Comparison of ENCODE assay signal across 8 mouse cellular contexts in genomic region chr7:25627431-25628322, GRCm38 (mm10). TPM values are rescaled to one million over a fixed set of nuclear protein-coding genes. Genes with fewer than 3 reads are reported as not detected.
DNase-seq lines count a peak whose midpoint lies in the region; ATAC-seq and TF ChIP-seq lines count a peak whose summit lies in the region.

No protein-coding gene starts in this region.

- intact Hi-C loops in gastrocnemius, postnatal 14 days (cut with DNase I; ENCODE audit: low total_unique reads) = no loop called here
- intact Hi-C loops in left cerebral cortex, postnatal 14 days (cut with DNase I) = no loop called here

- H3K4me3 ChIP-seq in MEL (ENCODE audit: control insufficient read depth in 1 of 2, insufficient read depth in 1 of 2, low read depth in 2 of 2, low read length in 2 of 2) = peak overlapping the region; percentile 60 to 80
- H3K4me3 ChIP-seq in intestine, embryonic 15.5 days (replicated peaks) = peak overlapping the region; percentile 48
- H3K4me3 ChIP-seq in liver, postnatal 0 days (ENCODE audit: low read depth, low read length) = peak overlapping the region; percentile 50
- H3K4me3 ChIP-seq in neural tube, embryonic 14.5 days (ENCODE audit: low read depth, low read length) = peak overlapping the region; percentile 15

- H3K27me3 ChIP-seq in MEL (ENCODE audit: control insufficient read depth in 1 of 2, insufficient read depth in 2 of 2, low read length in 2 of 2) = no peaks in the 10 kb centered on the region
- H3K27me3 ChIP-seq in intestine, embryonic 15.5 days (replicated peaks) = no peaks in the 10 kb centered on the region
- no peaks in the 10 kb centered on the region for H3K27me3 ChIP-seq in liver, postnatal 0 days (ENCODE audit: insufficient read depth, low read length)
- H3K27me3 ChIP-seq in neural tube, embryonic 14.5 days (ENCODE audit: control insufficient read depth, insufficient read depth, low read length) = 0 out of 2 replicates have a peak, but pooled peaks cover 3% of the 10 kb centered on the region

- TF ChIP-seq POLR2A in MEL (IDR thresholded peaks at IDR 0.05; ENCODE audit: control insufficient read depth in 1 of 2, insufficient read depth in 1 of 2, low read depth in 1 of 2, low read length in 2 of 2, poor library complexity in 1 of 2) = 0 out of 4 replicates have a peak, but pooled peaks of 1 of the 2 experiments have one; percentile 24

- peak; percentile 91 for ATAC-seq in intestine, embryonic 15.5 days
- ATAC-seq in liver, postnatal 0 days = peak; percentile 43
- peak; percentile 29; the same call in 1 of the 2 replicates for ATAC-seq in neural tube, embryonic 14.5 days (ENCODE audit: low read depth)

- DNase-seq in MEL (ENCODE audit: low read depth, low spot score) = peak; percentile 72
- peak; percentile 40 for DNase-seq in c-Kit-positive CD71-positive TER-119-negative erythroid progenitor cells, embryonic 14.5 days (ENCODE audit: low read depth)
- DNase-seq in gastrocnemius, postnatal 14 days = peak; percentile 81
- peak; percentile 75 for DNase-seq in liver, postnatal 0 days
- DNase-seq in urinary bladder, postnatal 10 days (ENCODE audit: low spot score) = peak; percentile 46
- no peak for DNase-seq in left cerebral cortex, postnatal 14 days (ENCODE audit: low spot score in 2 of 2)

- H3K4me1 ChIP-seq in MEL (ENCODE audit: control insufficient read depth in 1 of 2, insufficient read depth in 2 of 2, low read length in 2 of 2) = peaks cover 0 to 14% of the 10 kb centered on the region in 2 experiments; a peak in 3 of 4 replicates
- H3K4me1 ChIP-seq in intestine, embryonic 15.5 days (replicated peaks) = peaks cover 25% of the 10 kb centered on the region
- H3K4me1 ChIP-seq in liver, postnatal 0 days (ENCODE audit: insufficient read depth) = peaks cover 28% of the 10 kb centered on the region
- H3K4me1 ChIP-seq in neural tube, embryonic 14.5 days (ENCODE audit: control insufficient read depth, insufficient read depth, low read length) = peaks cover 11% of the 10 kb centered on the region

- H3K9ac ChIP-seq in MEL (ENCODE audit: control insufficient read depth, low read depth, low read length, poor library complexity, severe bottlenecking) = peak overlapping the region; percentile 78
- H3K9ac ChIP-seq in intestine, embryonic 15.5 days = peak overlapping the region; percentile 57
- H3K9ac ChIP-seq in liver, postnatal 0 days (replicated peaks) = peak overlapping the region; percentile 70
- peak overlapping the region; percentile 39 for H3K9ac ChIP-seq in neural tube, embryonic 14.5 days (replicated peaks; ENCODE audit: low read depth, low read length)

- no peak for TF ChIP-seq EP300 in MEL (IDR thresholded peaks at IDR 0.05; ENCODE audit: low read depth in 1 of 2, low read length in 2 of 2)
- no peak for TF ChIP-seq EP300 in liver, postnatal 0 days (IDR thresholded peaks at IDR 0.05; ENCODE audit: low read depth)

- 0 out of 4 replicates have a peak, but pooled peaks cover 0 to 2% of the 10 kb centered on the region in 2 experiments for H3K36me3 ChIP-seq in MEL (ENCODE audit: control insufficient read depth in 1 of 2, insufficient read depth in 2 of 2, low read length in 2 of 2)
- H3K36me3 ChIP-seq in intestine, embryonic 15.5 days = peaks cover 16% of the 10 kb centered on the region; the same call in 1 of the 2 replicates
- peaks cover 45% of the 10 kb centered on the region for H3K36me3 ChIP-seq in liver, postnatal 0 days (replicated peaks; ENCODE audit: insufficient read depth, low read length)
- peaks cover 25% of the 10 kb centered on the region for H3K36me3 ChIP-seq in neural tube, embryonic 14.5 days (ENCODE audit: control insufficient read depth, insufficient read depth, low read length)

- H3K27ac ChIP-seq in MEL (ENCODE audit: control insufficient read depth, low read depth, low read length) = no peak overlapping the region; the same call in 1 of the 2 replicates
- H3K27ac ChIP-seq in intestine, embryonic 15.5 days = peak overlapping the region; percentile 60
- H3K27ac ChIP-seq in liver, postnatal 0 days (ENCODE audit: low read depth) = peak overlapping the region; percentile 41
- no peak overlapping the region for H3K27ac ChIP-seq in neural tube, embryonic 14.5 days (ENCODE audit: low read depth, low read length)

- 15% methylated on average over 37 of the region's 38 CpGs for WGBS in intestine, embryonic 15.5 days
- 19% methylated on average over 33 of the region's 38 CpGs for WGBS in liver, postnatal 0 days (ENCODE audit: insufficient replicate concordance)
- 18% methylated on average over 38 of the region's 38 CpGs for WGBS in neural tube, embryonic 14.5 days

- H3K9me3 ChIP-seq in MEL (replicated peaks; ENCODE audit: insufficient read depth, low read length) = no peaks in the 10 kb centered on the region
- H3K9me3 ChIP-seq in intestine, embryonic 15.5 days = no peaks in the 10 kb centered on the region
- H3K9me3 ChIP-seq in liver, postnatal 0 days (ENCODE audit: low read length) = no peaks in the 10 kb centered on the region
- no peaks in the 10 kb centered on the region for H3K9me3 ChIP-seq in neural tube, embryonic 14.5 days (ENCODE audit: control insufficient read depth, low read length)

- H3K79me2 ChIP-seq in MEL (ENCODE audit: control insufficient read depth, insufficient read depth, low read length, poor library complexity) = no peaks in the 10 kb centered on the region; the same call in 1 of the 2 replicates

- no peak for TF ChIP-seq RAD21 in MEL (IDR thresholded peaks at IDR 0.05; ENCODE audit: low read depth, low read length)

- TF ChIP-seq CTCF in MEL (IDR thresholded peaks at IDR 0.05 in 2 of 3, conservative IDR thresholded peaks at IDR 0.05 in 1 of 3; ENCODE audit: control insufficient read depth in 1 of 3, insufficient read depth in 1 of 3, low read depth in 2 of 3, low read length in 3 of 3, poor library complexity in 1 of 3, severe bottlenecking in 1 of 3) = no peak
- TF ChIP-seq CTCF in liver, postnatal 0 days (IDR thresholded peaks at IDR 0.05; ENCODE audit: low read depth) = no peak

- H3K4me2 ChIP-seq in intestine, embryonic 15.5 days (replicated peaks) = peak overlapping the region; percentile 84
- peak overlapping the region; percentile 76 for H3K4me2 ChIP-seq in liver, postnatal 0 days (ENCODE audit: low read depth, low read length)
- peak overlapping the region; percentile 43 for H3K4me2 ChIP-seq in neural tube, embryonic 14.5 days (ENCODE audit: low read depth, low read length)

TF ChIP-seq in MEL, 35 proteins besides CTCF, POLR2A, EP300 and RAD21 (continues in another document):
- 0 out of 2 replicates have a peak, but pooled peaks have one; percentile 44 for TF ChIP-seq MAZ (IDR thresholded peaks at IDR 0.05; ENCODE audit: low read depth, low read length)

RNA-seq across cellular contexts. Expression of gene B3gnt8, which starts 1.2 kb away (rescaled TPM):
- total RNA-seq in MEL (2012; rRNA removed) = 0.46 TPM in 2 replicates
- 1 to 10 TPM in 1 of 2 experiments, not detected in 1; 1.6 TPM for polyA plus RNA-seq in MEL (2012; ENCODE audit: insufficient read depth in 1 of 2, insufficient read length in 2 of 2, low read depth in 1 of 2, low replicate concordance in 2 of 2, missing spikeins in 1 of 2)
- total RNA-seq in gastrocnemius, postnatal 14 days (2021) = 1 to 10 TPM; 2.2 to 2.4 TPM
- 7.1 and 8.6 TPM in 2 replicates for polyA plus RNA-seq in intestine, embryonic 15.5 days (2015; fragmentation: Nextera tagmentation; extraction: Ambion mirVana)
- 3.7 and 4.1 TPM in 2 replicates for polyA plus RNA-seq in liver, postnatal 0 days (2015; fragmentation: Nextera tagmentation; extraction: Ambion mirVana)
- polyA plus RNA-seq in neural tube, embryonic 14.5 days (2014; fragmentation: Nextera tagmentation; extraction: Ambion mirVana) = 0.19 and 2.1 TPM in 2 replicates
- total RNA-seq in left cerebral cortex, postnatal 14 days (2021) = 1 to 10 TPM in 1 of 2 experiments, under 1 TPM in 1; 0.91 to 1.0 TPM

RNA-seq across cellular contexts. Expression of gene Dmac2, which starts 8.5 kb away (rescaled TPM):
- 12.4 and 14.8 TPM in 2 replicates for total RNA-seq in MEL (2012; rRNA removed)
- 10 to 100 TPM in 1 of 2 experiments, not detected in 1; 32.8 TPM for polyA plus RNA-seq in MEL (2012; ENCODE audit: insufficient read depth in 1 of 2, insufficient read length in 2 of 2, low read depth in 1 of 2, low replicate concordance in 2 of 2, missing spikeins in 1 of 2)
- total RNA-seq in gastrocnemius, postnatal 14 days (2021) = 10 to 100 TPM; 24.2 to 31.3 TPM
- 38.4 and 43.4 TPM in 2 replicates for polyA plus RNA-seq in intestine, embryonic 15.5 days (2015; fragmentation: Nextera tagmentation; extraction: Ambion mirVana)
- polyA plus RNA-seq in liver, postnatal 0 days (2015; fragmentation: Nextera tagmentation; extraction: Ambion mirVana) = 12.2 and 13.7 TPM in 2 replicates
- 44.5 and 48.7 TPM in 2 replicates for polyA plus RNA-seq in neural tube, embryonic 14.5 days (2014; fragmentation: Nextera tagmentation; extraction: Ambion mirVana)
- 10 to 100 TPM; 35.7 to 39.6 TPM for total RNA-seq in left cerebral cortex, postnatal 14 days (2021)

RNA-seq across cellular contexts. Expression of gene Erich4, which starts 12.0 kb away (rescaled TPM):
- not detected in 2 replicates for total RNA-seq in MEL (2012; rRNA removed)
- not detected for polyA plus RNA-seq in MEL (2012; ENCODE audit: insufficient read depth in 1 of 2, insufficient read length in 2 of 2, low read depth in 1 of 2, low replicate concordance in 2 of 2, missing spikeins in 1 of 2)
- total RNA-seq in gastrocnemius, postnatal 14 days (2021) = not detected
- polyA plus RNA-seq in intestine, embryonic 15.5 days (2015; fragmentation: Nextera tagmentation; extraction: Ambion mirVana) = 13.3 and 19.0 TPM in 2 replicates
- 0.20 TPM in 1 of 2 replicates, not detected in the other for polyA plus RNA-seq in liver, postnatal 0 days (2015; fragmentation: Nextera tagmentation; extraction: Ambion mirVana)
- polyA plus RNA-seq in neural tube, embryonic 14.5 days (2014; fragmentation: Nextera tagmentation; extraction: Ambion mirVana) = not detected in 2 replicates
- total RNA-seq in left cerebral cortex, postnatal 14 days (2021) = not detected

RNA-seq across cellular contexts. Expression of gene Bckdha, which starts 31.1 kb away (rescaled TPM):
- 21.4 and 27.0 TPM in 2 replicates for total RNA-seq in MEL (2012; rRNA removed)
- 10 to 100 TPM in 1 of 2 experiments, not detected in 1; 33.1 TPM for polyA plus RNA-seq in MEL (2012; ENCODE audit: insufficient read depth in 1 of 2, insufficient read length in 2 of 2, low read depth in 1 of 2, low replicate concordance in 2 of 2, missing spikeins in 1 of 2)
- total RNA-seq in gastrocnemius, postnatal 14 days (2021) = 10 to 100 TPM; 58.0 to 78.3 TPM
- 44.7 and 49.2 TPM in 2 replicates for polyA plus RNA-seq in intestine, embryonic 15.5 days (2015; fragmentation: Nextera tagmentation; extraction: Ambion mirVana)
- 106 and 123 TPM in 2 replicates for polyA plus RNA-seq in liver, postnatal 0 days (2015; fragmentation: Nextera tagmentation; extraction: Ambion mirVana)
- polyA plus RNA-seq in neural tube, embryonic 14.5 days (2014; fragmentation: Nextera tagmentation; extraction: Ambion mirVana) = 37.6 and 39.2 TPM in 2 replicates
- total RNA-seq in left cerebral cortex, postnatal 14 days (2021) = 10 to 100 TPM; 32.0 to 32.7 TPM

RNA-seq across cellular contexts. Expression of gene Exosc5, which starts 31.3 kb away (rescaled TPM):
- 106 and 109 TPM in 2 replicates for total RNA-seq in MEL (2012; rRNA removed)
- 100 to 1,000 TPM in 1 of 2 experiments, not detected in 1; 134 TPM for polyA plus RNA-seq in MEL (2012; ENCODE audit: insufficient read depth in 1 of 2, insufficient read length in 2 of 2, low read depth in 1 of 2, low replicate concordance in 2 of 2, missing spikeins in 1 of 2)
- total RNA-seq in gastrocnemius, postnatal 14 days (2021) = 10 to 100 TPM; 21.3 to 21.6 TPM
- polyA plus RNA-seq in intestine, embryonic 15.5 days (2015; fragmentation: Nextera tagmentation; extraction: Ambion mirVana) = 80.5 and 87.7 TPM in 2 replicates
- polyA plus RNA-seq in liver, postnatal 0 days (2015; fragmentation: Nextera tagmentation; extraction: Ambion mirVana) = 44.5 and 49.2 TPM in 2 replicates
- polyA plus RNA-seq in neural tube, embryonic 14.5 days (2014; fragmentation: Nextera tagmentation; extraction: Ambion mirVana) = 38.1 and 40.2 TPM in 2 replicates
- 10 to 100 TPM; 22.6 to 23.9 TPM for total RNA-seq in left cerebral cortex, postnatal 14 days (2021)

Comparison
In these comparisons a context has a peak if more than half of its experiments do, and no peak if none do; other contexts are left out.
1. DNase-seq: peak in MEL (single experiment), c-Kit-positive CD71-positive TER-119-negative erythroid progenitor cells, embryonic 14.5 days (single experiment), gastrocnemius, postnatal 14 days (single experiment), liver, postnatal 0 days (single experiment) and urinary bladder, postnatal 10 days (single experiment); none in left cerebral cortex, postnatal 14 days (0 of 2).
2. H3K27ac ChIP-seq: peak in intestine, embryonic 15.5 days (single experiment) and liver, postnatal 0 days (single experiment); none in MEL (single experiment) and neural tube, embryonic 14.5 days (single experiment).
3. H3K4me3 ChIP-seq: peak in every context shown above with its lines; median percentile 70 in MEL; 50 in liver, postnatal 0 days; 48 in intestine, embryonic 15.5 days; 15 in neural tube, embryonic 14.5 days.
4. ATAC-seq: peak in every context shown above with its lines; median percentile 91 in intestine, embryonic 15.5 days; 43 in liver, postnatal 0 days; 29 in neural tube, embryonic 14.5 days.
5. RNA of gene Erich4, which starts 12.0 kb away (polyA plus RNA-seq): 13.3 to 19.0 TPM in intestine, embryonic 15.5 days; 0.20 TPM in liver, postnatal 0 days, not detected in MEL and not detected in neural tube, embryonic 14.5 days; every median in the first group is over 10 times any median in the second.
6. Peak in every context shown above with its lines, with median percentiles within 50 percentile points of each other: H3K9ac ChIP-seq and H3K4me2 ChIP-seq.